Mouse (Mus musculus) testis, adult 2 months (tissue): ENCODE data around the gene Catsperd. TPM values are rescaled to one million over a fixed set of nuclear protein-coding genes. Genes with fewer than 3 reads are reported as not detected.

Experiments used
- H3K27ac ChIP-seq: fragments of 200-500 bp; 2 replicates; pipeline ENCODE4 v1.5.1; 2012; ENCODE audit warnings: low read depth, low read length; ENCODE audit not compliant: control insufficient read depth, insufficient read depth
- H3K27me3 ChIP-seq: fragments of 200-500 bp; 2 replicates; pipeline ENCODE4 v1.6.1; 2012; ENCODE audit warnings: mild to moderate bottlenecking, low read length, moderate library complexity; ENCODE audit not compliant: control insufficient read depth, insufficient read depth
- H3K36me3 ChIP-seq: fragments of 200-500 bp; 2 replicates; pipeline ENCODE4 v1.6.1; 2012; ENCODE audit warnings: mild to moderate bottlenecking, low read length; ENCODE audit not compliant: control insufficient read depth, insufficient read depth
- H3K4me1 ChIP-seq: fragments of 200-500 bp; 2 replicates; pipeline ENCODE4 v1.6.1; 2012; ENCODE audit warnings: low read length; ENCODE audit not compliant: control insufficient read depth, insufficient read depth
- H3K4me3 ChIP-seq: fragments of 200-500 bp; 2 replicates; pipeline ENCODE4 v1.5.1; 2012; ENCODE audit warnings: low read depth, mild to moderate bottlenecking, low read length, moderate library complexity, mixed read lengths; ENCODE audit not compliant: control insufficient read depth
- CTCF ChIP-seq: fragments of 200-500 bp; IDR thresholded peaks from 2 replicates; pipeline ENCODE4 v1.5.1; 2012; ENCODE audit warnings: low read depth, mild to moderate bottlenecking, inconsistent platforms, low read length, moderate library complexity; ENCODE audit not compliant: control insufficient read depth, insufficient read depth, insufficient replicate concordance
- POLR2A ChIP-seq: fragments of 200-500 bp; IDR thresholded peaks from 2 replicates; pipeline ENCODE4 v1.6.1; 2012; ENCODE audit warnings: low read depth, mild to moderate bottlenecking, inconsistent platforms, low read length, moderate library complexity; ENCODE audit not compliant: control insufficient read depth
- polyA plus RNA-seq: library from polyadenylated mRNA; depleted of rRNA; stranded (reverse); fragments of >200 nt; gene quantifications from 2 replicates; pipeline ENCODE4 v1.2.3, GENCODE M21; 2012

Catsperd gene
- polyA plus RNA-seq, 1 experiment, result 184 TPM

GRCm38 (mm10) chr17:56654771-56655170 lies 26.8 kb downstream of the Catsperd start:
- Histone ChIP-seq H3K4me3 (no peak overlapping the region), H3K27me3 (no peaks in the 10 kb centered on the region), H3K4me1 (no peaks in the 10 kb centered on the region; the same call in none of the 2 replicates), H3K27ac (no peak overlapping the region), H3K36me3 (0 out of 2 replicates have a peak, but pooled peaks cover 1% of the 10 kb centered on the region)
- TF ChIP-seq POLR2A (no peak), CTCF (no peak)

DNA sequence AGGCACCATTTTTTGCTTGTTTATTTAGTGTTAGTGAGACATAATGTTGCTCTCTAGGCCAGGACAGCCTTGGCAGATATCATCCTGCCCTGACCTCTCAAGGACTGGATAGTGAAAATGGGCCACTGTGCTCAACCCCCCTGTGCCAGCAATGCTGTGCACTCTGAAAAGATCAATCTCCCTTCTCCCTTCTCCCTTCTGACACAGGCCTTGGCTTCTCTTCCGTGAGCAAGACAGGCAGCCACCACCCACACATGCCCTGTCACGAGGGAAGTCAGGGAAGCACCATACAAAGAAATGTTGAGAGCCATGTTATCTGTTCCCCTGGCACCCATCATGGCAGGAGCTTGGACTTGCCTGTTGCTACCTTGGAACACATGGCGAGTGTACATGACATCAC lies 27.4 kb downstream of the Catsperd start:
- Histone ChIP-seq H3K27me3 (no peaks in the 10 kb centered on the region), H3K4me3 (no peak overlapping the region), H3K27ac (peak overlapping the region; percentile 61), H3K36me3 (0 out of 2 replicates have a peak, but pooled peaks cover 1% of the 10 kb centered on the region), H3K4me1 (no peaks in the 10 kb centered on the region; the same call in none of the 2 replicates)
- no peak for TF ChIP-seq POLR2A
- no peak for TF ChIP-seq CTCF

DNA sequence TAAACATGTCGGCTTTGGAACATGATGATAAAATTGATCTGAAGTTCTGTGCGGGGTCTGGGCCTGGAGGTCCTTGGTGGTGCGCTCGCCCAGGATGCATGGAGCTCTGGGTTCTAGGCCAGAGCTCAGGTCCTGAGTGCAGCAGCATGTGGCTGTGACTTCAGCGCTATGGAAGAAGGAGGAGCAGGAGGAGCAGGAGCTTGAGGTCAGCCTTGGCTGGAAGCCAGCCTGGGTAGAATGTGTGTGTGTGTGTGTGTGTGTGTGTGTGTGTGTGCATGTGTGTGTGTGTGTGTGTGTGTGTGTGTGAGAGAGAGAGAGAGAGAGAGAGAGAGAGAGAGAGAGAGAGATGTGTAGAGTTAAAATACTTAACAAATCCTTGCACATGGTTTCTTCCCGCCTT lies 28.2 kb downstream of the Catsperd start:
- no peaks in the 10 kb centered on the region; the same call in none of the 2 replicates for H3K4me1 ChIP-seq
- H3K27me3 ChIP-seq, result no peaks in the 10 kb centered on the region
- no peak overlapping the region for H3K4me3 ChIP-seq
- H3K36me3 ChIP-seq, result 0 out of 2 replicates have a peak, but pooled peaks cover 1% of the 10 kb centered on the region
- no peak overlapping the region for H3K27ac ChIP-seq
- no peak for TF ChIP-seq POLR2A
- TF ChIP-seq CTCF, result no peak

DNA sequence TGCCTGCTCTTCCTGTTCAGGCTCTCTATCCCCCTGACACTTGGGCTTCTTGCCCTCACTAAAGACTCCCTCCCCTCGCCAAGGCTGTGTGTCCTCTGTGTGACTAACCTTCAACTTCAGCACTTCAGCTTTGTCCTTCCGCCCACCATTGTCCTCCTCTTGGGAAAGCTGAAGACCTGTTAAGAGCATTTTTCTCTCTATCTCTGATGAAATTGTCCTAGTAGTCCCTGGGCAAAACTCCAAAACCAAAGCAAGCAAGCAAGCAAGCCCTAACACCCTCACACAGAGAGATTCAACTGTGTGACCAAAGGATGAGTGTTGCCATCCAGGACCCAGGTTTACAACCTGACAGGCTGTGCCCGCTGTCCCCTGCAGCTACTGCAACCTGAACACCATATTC lies 35.7 kb downstream of the Catsperd start:
- TF ChIP-seq CTCF, result no peak
- TF ChIP-seq POLR2A, result no peak
- no peaks in the 10 kb centered on the region for H3K36me3 ChIP-seq
- no peak overlapping the region for H3K27ac ChIP-seq
- H3K4me1 ChIP-seq, result peaks cover 4% of the 10 kb centered on the region
- H3K27me3 ChIP-seq, result no peaks in the 10 kb centered on the region
- H3K4me3 ChIP-seq, result peak overlapping the region; percentile 7

- H3K27ac ChIP-seq, result no peak overlapping the region
Measured at GRCm38 (mm10) chr17:56664333-56664732, 36.4 kb downstream of the Catsperd start.

GRCm38 (mm10) chr17:56666384-56666783 lies 38.4 kb downstream of the Catsperd start:
- no peaks in the 10 kb centered on the region for H3K36me3 ChIP-seq
- H3K4me3 ChIP-seq, result no peak overlapping the region
- peaks cover 8% of the 10 kb centered on the region for H3K4me1 ChIP-seq
- TF ChIP-seq CTCF (no peak), POLR2A (0 out of 2 replicates have a peak, but pooled peaks have one; percentile 24)
- H3K27me3 ChIP-seq, result no peaks in the 10 kb centered on the region
- H3K27ac ChIP-seq, result no peak overlapping the region

More at GRCm38 (mm10) chr17:56664333-56664732, 36.4 kb downstream of the Catsperd start:
- Histone ChIP-seq H3K4me3 (no peak overlapping the region), H3K36me3 (no peaks in the 10 kb centered on the region), H3K4me1 (peaks cover 8% of the 10 kb centered on the region), H3K27me3 (no peaks in the 10 kb centered on the region)
- TF ChIP-seq POLR2A, result no peak
- TF ChIP-seq CTCF, result no peak

DNA sequence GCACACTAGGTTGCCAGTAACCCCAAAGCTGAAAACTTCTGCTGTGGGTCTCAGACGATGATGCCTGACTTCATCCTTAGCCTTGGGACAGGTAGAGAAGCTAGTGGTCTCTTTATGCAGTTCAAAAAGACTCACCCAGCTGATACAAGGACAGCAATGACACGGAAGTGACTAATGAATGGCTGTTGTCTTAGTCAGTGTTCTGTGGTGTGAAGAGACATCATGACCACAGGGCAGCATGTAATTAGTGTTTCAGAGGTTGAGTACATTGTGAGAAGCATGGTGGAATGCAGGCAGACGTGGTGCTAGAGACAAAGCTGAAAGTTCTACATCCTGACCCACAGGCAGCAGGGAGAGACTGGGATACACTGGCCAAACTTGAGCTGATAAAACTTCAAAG lies 39.6 kb downstream of the Catsperd start:
- no peak overlapping the region for H3K4me3 ChIP-seq
- H3K36me3 ChIP-seq, result no peaks in the 10 kb centered on the region
- H3K27ac ChIP-seq, result no peak overlapping the region
- peaks cover 8% of the 10 kb centered on the region for H3K4me1 ChIP-seq
- H3K27me3 ChIP-seq, result no peaks in the 10 kb centered on the region
- TF ChIP-seq CTCF, result no peak
